Mouse (Mus musculus): ENCODE measurements around the gene Myzap. TPM values are rescaled to one million over a fixed set of nuclear protein-coding genes. Genes with fewer than 3 reads are reported as not detected.

Myzap gene
- total RNA-seq, 4 experiments from 2014 or later: 373 to 483 (median 430) TPM

- no peak for DNase-seq (ENCODE audit: low spot score)
These were observed 12.9 kb upstream of the Myzap start for GRCm38 (mm10) chr9:71604914-71605635.

GRCm38 (mm10) chr9:71599861-71600260 lies 7.7 kb upstream of the Myzap start:
- DNase-seq (ENCODE audit: low spot score): no peak

GRCm38 (mm10) chr9:71596888-71597287 lies 4.7 kb upstream of the Myzap start:
- DNase-seq (ENCODE audit: low spot score): peak; percentile 50

- no peak for DNase-seq (ENCODE audit: low spot score)
These were observed 571 bp upstream of the Myzap start for GRCm38 (mm10) chr9:71592577-71593285.

GRCm38 (mm10) chr9:71591106-71591505 lies 1.1 kb downstream of the Myzap start:
- no peak for DNase-seq (ENCODE audit: low spot score)

- peak; percentile 53 for DNase-seq (ENCODE audit: low spot score)
These were observed 2.4 kb downstream of the Myzap start for GRCm38 (mm10) chr9:71589771-71590170.

- DNase-seq (ENCODE audit: low spot score): peak; percentile 64
These were observed 3.1 kb downstream of the Myzap start for GRCm38 (mm10) chr9:71588930-71589592.

GRCm38 (mm10) chr9:71586408-71586807 lies 5.8 kb downstream of the Myzap start:
- no peak for DNase-seq (ENCODE audit: low spot score)

GRCm38 (mm10) chr9:71582771-71583170 lies 9.4 kb downstream of the Myzap start:
- no peak for DNase-seq (ENCODE audit: low spot score)

- DNase-seq (ENCODE audit: low spot score): no peak
These were observed 13.1 kb downstream of the Myzap start for GRCm38 (mm10) chr9:71578896-71579564.

- DNase-seq (ENCODE audit: low spot score): no peak
These were observed 17.7 kb downstream of the Myzap start for GRCm38 (mm10) chr9:71574440-71574839.

- DNase-seq (ENCODE audit: low spot score): peak; percentile 62
These were observed 18.3 kb downstream of the Myzap start for GRCm38 (mm10) chr9:71573771-71574340.

GRCm38 (mm10) chr9:71571150-71571633 lies 21.0 kb downstream of the Myzap start:
- DNase-seq (ENCODE audit: low spot score): no peak

- DNase-seq (ENCODE audit: low spot score): no peak
These were observed 22.0 kb downstream of the Myzap start for GRCm38 (mm10) chr9:71570170-71570569.

GRCm38 (mm10) chr9:71568323-71568942 lies 23.7 kb downstream of the Myzap start:
- DNase-seq (ENCODE audit: low spot score): no peak

GRCm38 (mm10) chr9:71567391-71567790 lies 24.8 kb downstream of the Myzap start:
- DNase-seq (ENCODE audit: low spot score): no peak

- DNase-seq (ENCODE audit: low spot score): peak; percentile 72
These were observed 25.4 kb downstream of the Myzap start for GRCm38 (mm10) chr9:71566763-71567162.

GRCm38 (mm10) chr9:71557737-71558136 lies 34.4 kb downstream of the Myzap start:
- DNase-seq (ENCODE audit: low spot score): peak; percentile 85

- DNase-seq (ENCODE audit: low spot score): no peak
These were observed 38.2 kb downstream of the Myzap start for GRCm38 (mm10) chr9:71554001-71554400.

- DNase-seq (ENCODE audit: low spot score): no peak
These were observed 42.0 kb downstream of the Myzap start for GRCm38 (mm10) chr9:71550176-71550575.

GRCm38 (mm10) chr9:71547704-71548275 lies 44.4 kb downstream of the Myzap start:
- DNase-seq (ENCODE audit: low spot score): peak; percentile 57

Measured in heart, adult 8-10 months (tissue).